Mouse (Mus musculus): ENCODE data around the gene S100a14. TPM values are rescaled to one million over a fixed set of nuclear protein-coding genes. Genes with fewer than 3 reads are reported as not detected.

The S100a14 gene
- 29.0 and 52.1 TPM in 2 replicates for polyA plus RNA-seq (2012; rRNA removed)

DNA sequence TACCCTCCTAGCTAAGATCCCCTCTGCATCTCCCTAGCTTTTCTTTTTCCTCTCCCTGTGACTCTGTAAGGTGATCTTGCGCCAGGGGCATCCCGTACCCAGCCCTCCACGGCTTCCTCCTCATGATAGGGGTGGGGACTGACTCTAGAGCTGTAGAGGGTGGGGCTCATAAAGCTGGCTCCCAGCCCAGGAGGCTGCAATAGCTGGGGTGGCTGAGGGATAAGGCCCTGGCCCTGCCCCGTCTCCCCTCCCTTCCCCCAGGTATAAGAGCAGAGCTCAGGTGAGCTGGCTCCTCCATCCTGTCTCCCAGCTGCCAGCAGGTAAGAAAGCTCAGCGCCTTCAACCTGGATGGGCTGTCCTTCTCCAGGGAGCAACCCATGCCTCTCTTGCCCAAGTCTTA, at the start of gene S100a14:
S100a14 (plus strand) TSS at position 277 of the 400 bp plus-strand sequence.

GRCm38 (mm10) chr3:90490696-90491256, 35.9 kb upstream of the S100a14 start, which contains the start of gene Snapin:
Snapin (minus strand) TSS chr3:90491033.

DNA sequence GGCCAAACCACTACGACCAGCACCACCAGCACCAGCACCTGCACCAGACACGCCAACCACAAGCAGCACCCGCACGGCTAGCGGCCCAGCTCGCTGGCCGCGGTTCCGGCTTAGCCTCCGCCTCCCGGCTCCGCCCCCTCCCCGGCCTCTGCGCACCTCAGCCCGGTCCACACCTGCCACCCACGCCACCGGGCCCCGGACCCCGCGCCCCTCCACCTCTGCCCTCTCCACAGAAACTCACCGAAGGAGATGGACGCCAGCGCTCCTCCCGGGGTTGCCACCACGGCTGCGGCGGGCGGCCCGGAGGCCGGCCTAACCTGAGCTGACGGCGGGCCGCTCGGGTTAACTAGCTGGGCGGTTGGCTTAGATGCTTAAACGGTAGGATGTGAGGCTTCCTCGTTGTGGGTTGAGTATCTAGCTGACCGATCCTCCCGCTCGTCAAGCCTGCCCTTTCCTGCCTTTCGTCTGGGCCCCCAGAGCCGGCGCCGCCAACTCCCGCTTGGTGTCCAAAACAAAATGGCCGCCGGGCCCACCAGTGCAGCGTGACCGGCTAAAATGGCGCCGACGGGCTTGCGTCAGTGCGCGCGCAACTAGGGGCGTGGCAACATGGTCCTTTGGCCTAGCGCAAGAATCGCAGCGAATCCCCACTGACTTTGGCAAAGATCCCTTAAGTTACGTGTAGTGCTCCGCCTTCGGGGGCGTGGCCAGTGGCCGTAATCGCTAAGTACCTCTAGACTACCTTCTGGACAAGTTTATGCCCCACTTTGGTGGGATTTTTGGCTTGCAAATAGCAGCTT, 17.5 kb upstream of the S100a14 start, which contains the start of gene Chtop:
Chtop (minus strand) TSS at position 549 of the 797 bp plus-strand sequence.

GRCm38 (mm10) chr3:90513796-90514590, 12.7 kb upstream of the S100a14 start, which contains the start of the genes S100a1 and S100a13:
S100a1 (minus strand) TSS chr3:90514392.
S100a13 (plus strand) TSS chr3:90514435.

GRCm38 (mm10) chr3:90537141-90537904, 10.7 kb downstream of the S100a14 start, which contains the start of gene S100a16:
S100a16 (plus strand) TSS chr3:90537254.

DNA sequence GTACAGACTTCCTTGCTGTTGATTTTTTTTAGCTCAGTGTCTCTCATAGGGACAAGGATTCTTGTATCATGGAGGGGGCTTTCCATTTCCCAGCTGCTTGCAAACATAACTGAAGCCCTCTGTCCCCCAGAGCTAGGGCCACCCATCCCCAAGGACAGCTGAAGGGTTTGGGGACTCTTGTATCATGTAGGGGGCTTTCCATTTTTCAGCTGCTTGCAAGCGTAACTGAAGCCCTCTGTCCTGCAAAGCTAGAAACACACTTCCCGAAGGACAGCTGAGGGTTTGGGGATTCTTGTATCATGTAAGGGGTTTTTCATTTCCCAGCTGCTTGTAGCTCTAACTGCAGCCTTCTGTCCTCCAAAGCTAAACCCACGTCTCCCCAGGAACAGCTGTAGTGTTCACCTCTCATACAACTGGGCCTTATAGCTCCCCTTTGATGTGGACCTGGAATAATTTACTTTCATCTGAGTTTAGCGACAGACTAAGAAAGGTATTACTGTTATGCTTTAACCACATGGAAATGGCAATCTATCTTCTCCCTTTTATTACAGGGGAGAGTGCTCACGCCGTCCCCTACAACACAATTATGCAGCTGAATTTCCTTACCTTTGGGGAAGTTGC, 33.5 kb downstream of the S100a14 start, which contains the start of gene S100a3:
S100a3 (plus strand) TSS at position 571 of the 621 bp plus-strand sequence.

Other genes starting within 250 kb of the S100a14 start
- 12.9 and 16.4 TPM in 2 replicates for gene Gatad2b, start 233.7 kb upstream of the S100a14 start, polyA plus RNA-seq (2012; rRNA removed)
- 11.7 and 12.2 TPM in 2 replicates for gene Slc27a3, start 136.9 kb upstream of the S100a14 start, polyA plus RNA-seq (2012; rRNA removed)
- gene Ints3, start 93.2 kb upstream of the S100a14 start, polyA plus RNA-seq (2012; rRNA removed) = 24.1 and 28.2 TPM in 2 replicates
- gene Npr1, start 61.0 kb upstream of the S100a14 start, polyA plus RNA-seq (2012; rRNA removed) = 7.2 and 7.4 TPM in 2 replicates
- gene Ilf2, start 50.7 kb upstream of the S100a14 start, polyA plus RNA-seq (2012; rRNA removed) = 10.1 and 10.5 TPM in 2 replicates
- gene Snapin, start 35.8 kb upstream of the S100a14 start, polyA plus RNA-seq (2012; rRNA removed) = 14.8 and 15.0 TPM in 2 replicates
- gene Chtop, start 17.4 kb upstream of the S100a14 start, polyA plus RNA-seq (2012; rRNA removed) = 29.8 and 34.1 TPM in 2 replicates
- 199 and 230 TPM in 2 replicates for gene S100a1, start 12.5 kb upstream of the S100a14 start, polyA plus RNA-seq (2012; rRNA removed)
- gene S100a13, start 12.4 kb upstream of the S100a14 start, polyA plus RNA-seq (2012; rRNA removed) = 61.5 and 65.1 TPM in 2 replicates
- gene S100a16, start 10.4 kb downstream of the S100a14 start, polyA plus RNA-seq (2012; rRNA removed) = 267 and 284 TPM in 2 replicates
- 0.41 and 0.50 TPM in 2 replicates for gene S100a3, start 33.7 kb downstream of the S100a14 start, polyA plus RNA-seq (2012; rRNA removed)
- not detected in 2 replicates for gene S100a2, start 63.4 kb downstream of the S100a14 start, polyA plus RNA-seq (2012; rRNA removed)
- gene Gm42674, start 75.0 kb downstream of the S100a14 start, polyA plus RNA-seq (2012; rRNA removed) = not detected in 2 replicates
- 10.2 and 12.3 TPM in 2 replicates for gene S100a4, start 76.9 kb downstream of the S100a14 start, polyA plus RNA-seq (2012; rRNA removed)
- gene S100a5, start 81.7 kb downstream of the S100a14 start, polyA plus RNA-seq (2012; rRNA removed) = not detected in 2 replicates
- gene S100a6, start 86.0 kb downstream of the S100a14 start, polyA plus RNA-seq (2012; rRNA removed) = 1,904 and 2,022 TPM in 2 replicates
- gene S100a7a, start 127.2 kb downstream of the S100a14 start, polyA plus RNA-seq (2012; rRNA removed) = 0.54 and 0.59 TPM in 2 replicates
- not detected in 2 replicates for gene S100a8, start 142.1 kb downstream of the S100a14 start, polyA plus RNA-seq (2012; rRNA removed)
- 0.49 TPM in 1 of 2 replicates, not detected in the other for gene S100a9, start 168.9 kb downstream of the S100a14 start, polyA plus RNA-seq (2012; rRNA removed)
- not detected in 2 replicates for gene Pglyrp4, start 200.1 kb downstream of the S100a14 start, polyA plus RNA-seq (2012; rRNA removed)